Mouse (Mus musculus) left cerebral cortex, postnatal 36 days (tissue): ENCODE results near the gene Kcnip2. TPM values are rescaled to one million over a fixed set of nuclear protein-coding genes. Genes with fewer than 3 reads are reported as not detected.
"Not testable (repeated sequence)": the region's sequence is repeated elsewhere in the genome, so short reads cannot be mapped to it uniquely, and the experiment has no call there.

Experiments
- DNase-seq, 2 experiments: peaks; one replicate each; pipeline ENCODE4 v3.0.0; 2021 to 2022; ENCODE audit warnings: low spot score in 2 of 2, mixed read lengths in 1 of 2
- intact Hi-C: fragments of 180-260 bp; cut with DNase I; formaldehyde crosslinking; loops from one replicate; pipeline ENCODE4 v1.15.1; 2025
- total RNA-seq, 2 experiments: library from RNA; stranded (reverse); gene quantifications; 2 replicates each; pipeline ENCODE4 v1.2.3; 2021

The Kcnip2 gene
- total RNA-seq, 2 experiments from 2014 or later: 134 to 147 TPM

GRCm38 (mm10) chr19:45813263-45813662, 2.6 kb downstream of the Kcnip2 start:
- DNase-seq: peak; percentile 84 to 88
- intact Hi-C loops: loop anchor here (2.0 to 5.0 kb wide), 2 partner anchors 140 to 199 kb away; no protein-coding TSS in a partner anchor

- intact Hi-C loops: loop anchor here (2.0 to 5.0 kb wide), 2 partner anchors 140 to 200 kb away; no protein-coding TSS in a partner anchor
- no peak for DNase-seq
Measured at GRCm38 (mm10) chr19:45812673-45813252, 3.1 kb downstream of the Kcnip2 start.

GRCm38 (mm10) chr19:45812115-45812514, 3.7 kb downstream of the Kcnip2 start:
- no peak for DNase-seq
- intact Hi-C loops: loop anchor here (2.0 to 5.0 kb wide), 2 partner anchors 141 to 200 kb away; no protein-coding TSS in a partner anchor

- no peak for DNase-seq
- intact Hi-C loops: loop anchor here (5.0 kb wide), 1 partner anchor 201 kb away; no protein-coding TSS in a partner anchor
Measured at GRCm38 (mm10) chr19:45811028-45811674, 4.7 kb downstream of the Kcnip2 start.

- intact Hi-C loops: no loop called here
- no peak for DNase-seq
Measured at GRCm38 (mm10) chr19:45807732-45808131, 8.1 kb downstream of the Kcnip2 start.

- DNase-seq, intact Hi-C loops: not testable (repeated sequence)
Measured at GRCm38 (mm10) chr19:45805817-45806216, 10.0 kb downstream of the Kcnip2 start.

GRCm38 (mm10) chr19:45804593-45805368, 11.1 kb downstream of the Kcnip2 start:
- DNase-seq: no peak
- intact Hi-C loops: no loop called here

- intact Hi-C loops: no loop called here
- no peak for DNase-seq
Measured at GRCm38 (mm10) chr19:45803408-45803807, 12.5 kb downstream of the Kcnip2 start.

- DNase-seq: no peak
- intact Hi-C loops: no loop called here
Measured at GRCm38 (mm10) chr19:45802702-45803101, 13.2 kb downstream of the Kcnip2 start.

GRCm38 (mm10) chr19:45796879-45797278, 19.0 kb downstream of the Kcnip2 start:
- no peak for DNase-seq
- intact Hi-C loops: no loop called here

- intact Hi-C loops: no loop called here
- no peak for DNase-seq
Measured at GRCm38 (mm10) chr19:45796061-45796556, 19.8 kb downstream of the Kcnip2 start.

GRCm38 (mm10) chr19:45795406-45795944, 20.4 kb downstream of the Kcnip2 start:
- no peak for DNase-seq
- intact Hi-C loops: no loop called here

GRCm38 (mm10) chr19:45794718-45795117, 21.1 kb downstream of the Kcnip2 start:
- intact Hi-C loops: no loop called here
- no peak for DNase-seq

- intact Hi-C loops: no loop called here
- no peak for DNase-seq
Measured at GRCm38 (mm10) chr19:45792404-45792803, 23.5 kb downstream of the Kcnip2 start.

GRCm38 (mm10) chr19:45789888-45790874, 25.7 kb downstream of the Kcnip2 start:
- intact Hi-C loops: no loop called here

GRCm38 (mm10) chr19:45789365-45789764, 26.5 kb downstream of the Kcnip2 start:
- DNase-seq: no peak
- intact Hi-C loops: no loop called here

More at GRCm38 (mm10) chr19:45789888-45790874, 25.7 kb downstream of the Kcnip2 start:
- DNase-seq: no peak

GRCm38 (mm10) chr19:45788337-45788736, 27.5 kb downstream of the Kcnip2 start:
- no peak for DNase-seq
- intact Hi-C loops: no loop called here

- no peak for DNase-seq
- intact Hi-C loops: no loop called here
Measured at GRCm38 (mm10) chr19:45787450-45787849, 28.4 kb downstream of the Kcnip2 start.

GRCm38 (mm10) chr19:45785470-45785869, 30.4 kb downstream of the Kcnip2 start:
- intact Hi-C loops: no loop called here
- DNase-seq: no peak
